Mouse (Mus musculus) thymus, postnatal 0 days (tissue): ENCODE measurements around the gene Mcoln1. TPM values are rescaled to one million over a fixed set of nuclear protein-coding genes. Genes with fewer than 3 reads are reported as not detected.
A peak's percentile ranks its signal among the peaks of the same experiment; 100 is the strongest.

ENCODE experiments used
- DNase-seq: peaks from one replicate; pipeline ENCODE4 v3.0.0-alpha.2; 2015; ENCODE audit warnings: low spot score
- polyA plus RNA-seq: library from polyadenylated mRNA; unstranded; fragments of >200 nt; fragmentation: Nextera tagmentation; extraction: Ambion mirVana; gene quantifications from 2 replicates; pipeline ENCODE4 v1.2.1, GENCODE M21; 2015

The Mcoln1 gene
- polyA plus RNA-seq, 1 experiment from 2014 or later, result 32.3 TPM

GRCm38 (mm10) chr8:3496428-3496748, 3.9 kb upstream of the Mcoln1 start:
- DNase-seq, result no peak

GRCm38 (mm10) chr8:3498583-3498982, 1.7 kb upstream of the Mcoln1 start:
- no peak for DNase-seq

GRCm38 (mm10) chr8:3499751-3500150, 506 bp upstream of the Mcoln1 start:
- no peak for DNase-seq

GRCm38 (mm10) chr8:3502217-3502616, 2.0 kb downstream of the Mcoln1 start:
- DNase-seq, result no peak

- DNase-seq, result no peak
These were observed 7.9 kb downstream of the Mcoln1 start for GRCm38 (mm10) chr8:3507979-3508754.

- no peak for DNase-seq
These were observed 14.5 kb downstream of the Mcoln1 start for GRCm38 (mm10) chr8:3514681-3515247.

- peak; percentile 78 for DNase-seq
These were observed 15.0 kb downstream of the Mcoln1 start, which contains the start of gene Pnpla6 for GRCm38 (mm10) chr8:3515260-3515671. Gene Pnpla6, plus strand, starts transcription at chr8:3515384.

GRCm38 (mm10) chr8:3515771-3516417, 15.6 kb downstream of the Mcoln1 start:
- peak; percentile 29 for DNase-seq

GRCm38 (mm10) chr8:3516450-3517116, 16.3 kb downstream of the Mcoln1 start:
- peak; percentile 92 for DNase-seq

- no peak for DNase-seq
These were observed 16.8 kb downstream of the Mcoln1 start for GRCm38 (mm10) chr8:3517117-3517495.

GRCm38 (mm10) chr8:3522007-3522697, 21.9 kb downstream of the Mcoln1 start:
- DNase-seq, result no peak

- DNase-seq, result no peak
These were observed 30.6 kb downstream of the Mcoln1 start for GRCm38 (mm10) chr8:3530816-3531215.

- no peak for DNase-seq
These were observed 31.7 kb downstream of the Mcoln1 start for GRCm38 (mm10) chr8:3531936-3532335.

- peak; percentile 72 for DNase-seq
These were observed 36.0 kb downstream of the Mcoln1 start for GRCm38 (mm10) chr8:3536053-3536841.

GRCm38 (mm10) chr8:3536940-3537339, 36.7 kb downstream of the Mcoln1 start:
- DNase-seq, result no peak

- DNase-seq, result no peak
These were observed 37.4 kb downstream of the Mcoln1 start for GRCm38 (mm10) chr8:3537666-3538065.

GRCm38 (mm10) chr8:3539146-3539545, 38.9 kb downstream of the Mcoln1 start:
- no peak for DNase-seq

- DNase-seq, result no peak
These were observed 39.8 kb downstream of the Mcoln1 start for GRCm38 (mm10) chr8:3540076-3540475.

GRCm38 (mm10) chr8:3546511-3546910, 46.3 kb downstream of the Mcoln1 start:
- no peak for DNase-seq

- no peak for DNase-seq
These were observed 52.0 kb downstream of the Mcoln1 start for GRCm38 (mm10) chr8:3552240-3552639.

GRCm38 (mm10) chr8:3556114-3556513, 55.9 kb downstream of the Mcoln1 start:
- DNase-seq, result no peak
